Mouse (Mus musculus) cerebellum, postnatal 4 days (tissue): ENCODE measurements around the gene Gdap1l1.
A peak's percentile ranks its signal among the peaks of the same experiment; 100 is the strongest.
"Not testable (repeated sequence)": the region's sequence is repeated elsewhere in the genome, so short reads cannot be mapped to it uniquely, and the experiment has no call there.

Source experiments
- DNase-seq, 2 experiments: peaks; one replicate each; pipeline ENCODE4 v3.0.0; 2022; ENCODE audit warnings: low spot score in 2 of 2, mixed read lengths in 1 of 2

Gene Gdap1l1

GRCm38 (mm10) chr2:163438246-163438618 lies at the start of gene Gdap1l1:
TSS of gene Gdap1l1 (plus strand) at chr2:163438476.
- DNase-seq = peak; percentile 56 to 69

GRCm38 (mm10) chr2:163392436-163392835 lies 45.8 kb upstream of the Gdap1l1 start:
- no peak for DNase-seq

GRCm38 (mm10) chr2:163393241-163393640 lies 45.0 kb upstream of the Gdap1l1 start:
- no peak for DNase-seq

- no peak for DNase-seq
Observed at GRCm38 (mm10) chr2:163393976-163394375, 44.3 kb upstream of the Gdap1l1 start.

- DNase-seq = no peak
Observed at GRCm38 (mm10) chr2:163394977-163395376, 43.3 kb upstream of the Gdap1l1 start.

GRCm38 (mm10) chr2:163397071-163397470 lies 41.2 kb upstream of the Gdap1l1 start:
- DNase-seq = no peak

GRCm38 (mm10) chr2:163397905-163398304 lies 40.4 kb upstream of the Gdap1l1 start, which contains the start of gene Jph2:
TSS of gene Jph2 (minus strand) at chr2:163397993.
- no peak for DNase-seq

GRCm38 (mm10) chr2:163398770-163399169 lies 39.5 kb upstream of the Gdap1l1 start:
- no peak for DNase-seq

- no peak for DNase-seq
Observed at GRCm38 (mm10) chr2:163399222-163399621, 39.1 kb upstream of the Gdap1l1 start.

- peak; percentile 63 to 83 for DNase-seq
Observed at GRCm38 (mm10) chr2:163401221-163401620, 37.1 kb upstream of the Gdap1l1 start.

GRCm38 (mm10) chr2:163404037-163404815 lies 34.0 kb upstream of the Gdap1l1 start:
- no peak for DNase-seq

- DNase-seq = no peak
Observed at GRCm38 (mm10) chr2:163410211-163410610, 28.1 kb upstream of the Gdap1l1 start.

GRCm38 (mm10) chr2:163411344-163411743 lies 26.9 kb upstream of the Gdap1l1 start:
- DNase-seq = not testable (repeated sequence)

- DNase-seq = no peak
Observed at GRCm38 (mm10) chr2:163411840-163412239, 26.4 kb upstream of the Gdap1l1 start.

GRCm38 (mm10) chr2:163412419-163412818 lies 25.9 kb upstream of the Gdap1l1 start:
- DNase-seq = no peak

GRCm38 (mm10) chr2:163412846-163413590 lies 25.3 kb upstream of the Gdap1l1 start:
- DNase-seq = no peak

GRCm38 (mm10) chr2:163417026-163417425 lies 21.2 kb upstream of the Gdap1l1 start:
- no peak for DNase-seq

GRCm38 (mm10) chr2:163417830-163418229 lies 20.4 kb upstream of the Gdap1l1 start:
- DNase-seq = no peak

- DNase-seq = no peak
Observed at GRCm38 (mm10) chr2:163418841-163419345, 19.4 kb upstream of the Gdap1l1 start.

- DNase-seq = peak; percentile 98 to 99
Observed at GRCm38 (mm10) chr2:163419346-163420045, 18.8 kb upstream of the Gdap1l1 start.

GRCm38 (mm10) chr2:163420366-163420886 lies 17.9 kb upstream of the Gdap1l1 start:
- no peak for DNase-seq
